Mouse (Mus musculus): Measurements from ENCODE around the gene Prkn.

The Prkn gene

DNA sequence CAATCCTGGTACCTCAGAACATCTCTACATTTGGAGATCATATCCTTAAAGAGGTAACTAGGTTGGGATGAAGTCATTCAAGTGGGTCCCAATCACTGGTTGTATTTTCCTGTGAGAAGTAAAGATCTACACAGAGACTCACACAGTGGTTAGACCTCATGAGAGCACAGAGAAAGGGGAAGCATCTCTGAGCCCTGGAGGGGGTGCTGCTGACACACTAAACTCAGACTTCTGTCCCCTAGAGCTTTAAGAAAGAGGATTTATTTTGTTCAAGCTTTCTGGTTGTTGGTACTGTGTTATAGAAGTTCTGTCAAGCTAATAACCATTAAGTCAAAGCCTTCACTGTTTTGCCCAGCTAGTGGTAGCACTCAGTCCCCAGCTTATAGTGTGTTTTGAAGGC lies 1259.2 kb downstream of the Prkn start:
- no peak for DNase-seq (ENCODE audit: low spot score)

DNA sequence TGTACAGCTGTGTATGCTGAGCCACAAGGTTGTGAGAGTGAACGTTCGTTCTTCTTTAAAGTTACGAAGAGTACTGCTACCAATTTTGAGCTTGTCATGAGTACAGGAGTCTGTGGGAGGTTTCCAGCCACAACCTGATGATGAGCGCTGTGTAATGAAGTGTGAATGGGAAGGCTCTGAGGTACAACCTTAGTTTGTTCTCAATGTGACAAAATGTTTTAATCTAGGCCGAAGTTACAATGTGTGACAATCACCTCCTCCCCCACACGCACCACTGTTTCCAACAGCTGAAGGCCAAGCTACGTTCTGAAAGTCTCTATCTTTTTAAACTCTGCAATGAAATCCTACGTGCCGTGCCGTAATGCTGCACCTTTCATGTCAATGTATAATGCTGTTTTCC lies 1262.1 kb downstream of the Prkn start:
- DNase-seq (ENCODE audit: low spot score): no peak

DNA sequence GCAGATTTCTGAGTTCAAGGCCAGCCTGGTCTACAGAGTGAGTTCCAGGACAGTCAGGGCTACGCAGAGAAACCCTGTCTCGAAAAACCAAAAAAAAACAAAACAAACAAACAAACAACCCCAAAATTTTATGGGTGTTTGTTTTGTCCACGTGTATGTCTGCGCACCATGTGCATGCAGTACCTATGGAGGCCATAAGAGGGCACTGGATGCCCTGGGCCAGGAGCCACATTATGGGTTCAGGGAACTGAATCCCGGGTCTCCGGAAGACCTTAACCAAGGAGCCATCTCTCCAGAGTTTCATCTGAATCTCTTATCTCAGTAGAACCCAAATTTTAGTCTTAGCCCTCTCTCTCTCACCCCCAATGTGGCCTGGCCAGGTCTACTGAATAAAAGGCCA lies 1263.6 kb downstream of the Prkn start:
- no peak for DNase-seq (ENCODE audit: low spot score)

DNA sequence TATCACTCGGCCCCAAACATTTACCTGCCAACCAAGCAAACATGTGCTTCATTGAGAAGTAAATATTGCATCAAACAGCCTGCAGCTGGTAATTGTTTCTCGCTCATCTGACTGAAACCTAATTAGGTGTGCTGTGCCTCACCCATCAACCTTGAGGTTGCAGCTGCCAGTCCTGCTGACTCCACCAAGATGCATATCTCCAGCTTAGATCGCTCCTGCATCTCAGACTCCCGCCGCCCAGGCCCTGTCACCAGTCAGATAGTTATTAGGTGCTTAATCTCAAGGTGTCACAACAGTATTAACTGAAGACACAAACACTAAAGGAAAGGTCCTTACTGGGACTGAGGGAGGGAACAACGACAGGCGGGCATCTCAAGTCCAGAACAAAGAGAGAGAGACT lies 1264.1 kb downstream of the Prkn start:
- DNase-seq (ENCODE audit: low spot score): no peak

DNA sequence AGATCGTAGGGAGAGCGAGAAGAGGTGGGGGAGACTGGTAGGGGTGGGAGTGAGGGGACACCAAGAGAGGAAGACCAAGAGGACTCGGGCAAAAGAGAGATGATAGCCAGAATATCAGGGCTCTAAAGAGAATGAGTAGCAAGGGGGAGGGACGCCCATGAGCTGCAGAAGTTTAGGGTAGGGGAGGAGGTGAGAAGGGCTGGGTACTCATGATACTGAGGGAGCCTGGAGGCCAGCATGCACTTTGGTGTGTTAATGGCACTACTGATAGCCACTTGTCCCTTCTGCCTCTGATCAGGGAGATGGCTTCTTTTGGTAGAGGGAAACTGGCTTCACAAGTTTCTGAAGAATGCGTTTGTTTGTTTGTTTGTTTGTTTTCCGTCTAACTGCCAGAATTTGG lies 1264.5 kb downstream of the Prkn start:
- DNase-seq (ENCODE audit: low spot score): no peak

DNA sequence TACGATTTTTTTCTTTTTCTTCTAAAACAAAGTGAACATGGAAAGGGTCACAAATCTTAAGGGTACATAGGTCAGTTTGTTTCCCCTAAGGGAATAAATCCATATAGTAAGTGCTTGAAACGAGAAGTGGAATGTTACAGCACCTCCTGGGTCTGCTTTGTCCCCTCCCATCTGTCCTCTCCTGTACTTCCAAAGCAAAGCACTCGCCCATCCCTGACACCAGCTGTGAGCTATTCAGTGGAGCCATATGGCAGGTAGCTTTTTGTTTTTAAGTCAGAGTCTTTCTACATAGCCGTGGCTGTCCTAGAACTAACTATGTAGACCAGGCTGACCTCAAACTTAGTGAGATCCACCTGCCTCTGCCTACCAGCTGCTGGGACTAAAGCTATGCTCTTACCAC lies 1266.1 kb downstream of the Prkn start:
- DNase-seq (ENCODE audit: low spot score): no peak

Data from ovary, adult 18-20 months (tissue).